18 mouse cellular contexts compared by ENCODE assay signal in the genomic region with DNA sequence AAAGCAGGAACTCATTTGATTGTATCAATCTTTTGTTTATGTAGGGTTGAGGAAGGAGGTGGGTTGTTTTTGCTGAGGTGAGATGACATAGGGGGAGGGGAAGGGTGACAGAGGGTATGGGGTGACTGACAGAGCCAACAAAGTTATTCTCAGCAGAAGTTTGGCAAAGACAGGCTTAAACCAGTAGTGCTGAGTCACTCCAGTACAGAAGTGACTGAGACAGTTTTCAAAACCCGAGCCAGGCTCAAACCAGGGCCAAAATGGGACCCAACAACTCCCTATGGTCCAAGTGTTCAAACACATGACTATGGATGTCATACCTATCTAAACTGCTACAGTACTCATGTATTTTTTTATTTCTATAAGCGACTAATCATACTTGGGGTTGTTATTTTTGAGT.
"Had no signal": no experiment of that assay in that cellular context is flagged by ENCODE, and none has a peak within 500 bp of the region (broad histone marks: within the 10 kb centered on the region; RNA-seq: fewer than 3 reads in every experiment).

No protein-coding gene starts in this region.

- H3K36me3 ChIP-seq: limb, embryonic 10.5 days; limb, embryonic 13.5 days; liver, embryonic 13.5 days; stomach, embryonic 15.5 days had no signal

- H3K4me1 ChIP-seq: limb, embryonic 10.5 days; limb, embryonic 13.5 days; liver, embryonic 13.5 days; stomach, embryonic 15.5 days had no signal

- H3K9ac ChIP-seq: limb, embryonic 13.5 days; liver, embryonic 13.5 days; lung, embryonic 14.5 days; stomach, embryonic 15.5 days had no signal

- H3K27me3 ChIP-seq: limb, embryonic 13.5 days; liver, embryonic 13.5 days; stomach, embryonic 15.5 days had no signal

- H3K9me3 ChIP-seq: limb, embryonic 10.5 days; limb, embryonic 13.5 days; liver, embryonic 13.5 days; stomach, embryonic 15.5 days had no signal

- DNase-seq: kidney, adult 18-20 months; kidney, adult 9 months; kidney, postnatal 14 days; kidney, postnatal 4 days; liver; liver, embryonic 13.5 days; lung, embryonic 14.5 days; midbrain, embryonic 14.5 days; retina, postnatal 1 day; right cerebral cortex, postnatal 25 days; spleen, adult 18-20 months; thymus, postnatal 25 days had no signal

- ATAC-seq: lung, postnatal 0 days had no signal

- H3K27ac ChIP-seq: limb, embryonic 10.5 days; limb, embryonic 13.5 days; liver, embryonic 13.5 days; macrophage; stomach, embryonic 15.5 days had no signal

- H3K4me2 ChIP-seq: limb, embryonic 13.5 days; liver, embryonic 13.5 days; lung, embryonic 14.5 days; midbrain, embryonic 11.5 days; stomach, embryonic 15.5 days had no signal

- H3K4me3 ChIP-seq: limb, embryonic 10.5 days; limb, embryonic 13.5 days; liver, embryonic 13.5 days; stomach, embryonic 15.5 days had no signal
